Mouse (Mus musculus) inflammation-experienced regulatory T-cells, adult 6 months (primary cell): ENCODE data around the gene Wdr82. TPM values are rescaled to one million over a fixed set of nuclear protein-coding genes. Genes with fewer than 3 reads are reported as not detected.
"Not testable (repeated sequence)": the region's sequence is repeated elsewhere in the genome, so short reads cannot be mapped to it uniquely, and the experiment has no call there.

Experiments used
- ATAC-seq: one replicate; pipeline ENCODE4 v1.8.0; 2017
- polyA plus RNA-seq, 3 experiments: library from polyadenylated mRNA; unstranded; fragments of 100-300 nt; shearing (Covaris generic); gene quantifications; one replicate each; pipeline ENCODE4 v1.2.1; 2017

The Wdr82 gene
- polyA plus RNA-seq, 3 experiments from 2014 or later, result 28.3 to 48.5 (median 39.8) TPM

DNA sequence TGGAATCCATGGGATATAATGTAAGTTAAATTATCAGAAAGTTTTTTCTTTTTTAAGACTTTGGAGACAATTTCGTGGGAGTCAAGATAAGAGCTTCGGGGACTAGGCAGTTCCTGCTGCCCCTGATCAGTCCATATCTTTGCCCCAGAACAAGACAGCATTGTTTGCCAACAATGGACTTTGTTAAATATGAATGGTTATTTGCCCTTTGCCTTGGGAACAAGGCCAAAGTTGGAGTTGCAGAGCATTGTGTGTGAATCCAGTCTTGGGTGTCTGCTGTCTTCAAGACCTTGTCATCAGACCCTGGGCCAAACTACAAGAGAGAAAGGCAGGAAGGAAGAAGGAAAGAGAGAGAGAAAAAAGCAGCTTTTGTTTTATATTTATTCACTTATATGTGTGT, 4.0 kb upstream of the Wdr82 start:
- ATAC-seq, result no peak

DNA sequence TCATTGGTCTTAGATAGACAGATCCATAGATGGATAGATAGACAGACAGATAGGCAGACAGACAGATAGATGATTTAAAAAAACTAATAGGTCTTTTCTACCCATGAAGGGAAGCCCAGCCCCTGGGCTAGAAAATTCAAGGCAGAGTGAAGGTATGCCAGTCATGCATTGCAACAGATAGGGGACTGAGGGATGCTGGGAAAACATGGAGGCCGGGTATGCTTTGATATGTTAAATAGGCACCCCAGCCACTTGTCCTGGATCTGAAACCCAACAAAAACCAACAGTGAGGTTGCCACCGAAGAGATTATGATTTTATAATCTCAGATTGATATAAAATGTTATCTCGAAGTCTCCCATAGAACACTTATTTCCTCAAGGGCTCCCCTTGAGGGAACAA, 3.5 kb upstream of the Wdr82 start:
- ATAC-seq, result no peak

DNA sequence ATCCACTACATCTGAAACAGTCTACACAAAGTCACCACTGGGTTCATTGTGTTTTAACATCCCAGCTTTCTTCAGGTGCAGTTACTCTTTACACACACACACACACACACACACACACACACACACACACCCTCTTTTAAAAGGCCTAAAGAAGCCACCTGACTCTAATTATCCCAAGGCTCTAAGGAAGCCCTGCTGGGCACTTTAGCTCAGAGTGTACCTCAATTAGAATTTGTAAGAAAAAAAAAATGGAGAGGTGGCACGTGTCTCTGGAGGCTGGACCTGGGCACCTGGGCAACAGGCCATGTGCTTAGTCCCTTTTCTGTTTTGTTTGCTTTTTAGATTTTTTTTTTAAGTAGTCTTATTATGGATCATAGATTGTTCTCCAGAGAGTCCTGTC, 3.0 kb upstream of the Wdr82 start:
- no peak for ATAC-seq

DNA sequence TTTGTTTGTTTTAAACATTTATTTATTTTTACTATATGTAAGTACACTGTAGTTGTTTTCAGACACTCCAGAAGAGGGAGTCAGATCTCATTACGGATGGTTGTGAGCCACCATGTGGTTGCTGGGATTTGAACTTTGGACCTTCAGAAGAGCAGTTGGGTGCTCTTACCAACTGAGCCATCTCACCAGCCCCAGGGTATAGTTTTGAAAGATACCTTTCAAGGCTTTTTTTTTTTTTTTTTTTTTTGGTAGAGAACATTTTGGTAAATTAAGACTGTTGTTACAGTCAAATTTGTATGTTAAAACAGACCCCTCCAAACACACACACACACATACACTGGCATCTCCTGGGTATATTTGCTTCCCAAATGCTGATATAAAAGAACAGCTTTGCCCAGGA, 1.7 kb upstream of the Wdr82 start:
- not testable (repeated sequence) for ATAC-seq

DNA sequence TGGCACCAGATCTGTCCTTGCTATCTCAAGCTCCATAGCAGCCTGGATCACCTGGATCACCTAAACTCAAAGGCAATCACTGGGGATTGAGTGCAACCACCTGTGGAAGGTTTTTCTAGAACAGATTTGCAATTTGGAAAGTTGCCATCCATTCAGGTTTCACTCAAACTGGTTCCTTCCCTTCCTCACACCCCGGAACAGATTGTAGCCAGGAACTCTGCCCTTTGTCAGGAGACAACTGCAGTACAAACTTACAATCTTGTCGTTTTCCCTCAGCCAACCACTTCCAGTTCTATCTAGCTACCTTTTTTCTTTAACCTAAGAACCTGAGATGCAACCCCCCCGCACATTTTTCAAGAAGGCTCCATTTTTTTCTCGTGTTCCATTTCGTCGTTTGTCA, 811 bp upstream of the Wdr82 start:
- no peak for ATAC-seq

DNA sequence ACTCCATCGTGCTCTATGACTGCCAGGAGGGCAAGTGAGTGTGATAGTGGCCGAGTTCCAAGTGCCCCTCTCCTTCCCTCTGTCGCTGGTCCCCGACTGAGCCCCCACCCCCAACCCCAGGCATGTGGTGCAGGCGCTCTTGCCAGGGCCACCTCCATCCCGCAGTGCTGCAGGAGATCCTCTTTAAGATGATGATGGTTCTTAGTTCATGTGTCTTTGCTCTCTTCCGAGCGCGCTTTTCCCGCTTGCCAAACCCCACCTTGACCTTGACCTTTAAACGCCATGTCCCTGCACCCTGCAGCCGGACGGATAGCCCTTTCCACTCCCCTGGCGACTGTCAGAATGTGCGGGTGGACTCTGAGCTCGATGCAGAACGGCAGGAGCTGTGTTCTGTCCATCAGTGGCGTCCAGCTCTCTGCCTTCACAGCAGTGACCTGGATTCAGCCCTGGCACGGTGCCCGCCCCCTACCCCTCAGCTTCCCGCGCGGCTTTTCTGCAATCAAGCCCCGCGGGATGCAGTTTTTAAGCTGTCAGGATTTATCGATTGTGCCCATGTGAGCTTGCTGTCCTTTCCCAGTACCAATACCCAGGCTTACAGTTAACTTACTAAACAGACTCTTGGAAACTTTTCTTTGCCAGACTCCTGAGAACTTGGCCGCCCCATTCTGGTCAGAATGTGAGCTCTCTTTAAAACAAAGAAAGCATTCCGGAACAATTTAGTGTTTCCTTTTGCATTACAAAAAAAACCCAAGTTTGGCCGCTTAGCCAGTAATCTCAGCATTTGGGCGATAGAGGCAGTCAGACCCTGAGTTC, 824 bp downstream of the Wdr82 start:
- ATAC-seq, result no peak

DNA sequence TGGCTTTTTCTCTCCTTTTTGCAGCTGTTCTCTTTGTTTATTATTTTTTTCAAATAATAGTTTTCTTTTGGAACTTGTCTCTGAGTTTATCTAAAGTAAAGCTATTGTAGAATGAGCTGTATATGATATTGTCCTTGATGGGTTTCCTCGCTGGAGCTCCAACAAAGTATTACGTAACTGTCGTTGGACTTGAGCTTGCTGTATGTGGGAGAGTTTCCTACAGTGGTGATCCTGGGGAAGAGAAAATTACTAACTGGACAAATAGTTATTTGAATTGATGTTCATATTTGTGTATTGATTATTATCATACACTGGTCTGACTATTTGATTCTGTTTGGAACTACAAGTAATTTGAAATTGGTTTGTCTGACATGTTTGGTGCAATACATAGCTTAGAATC, 1.8 kb downstream of the Wdr82 start:
- ATAC-seq, result no peak

DNA sequence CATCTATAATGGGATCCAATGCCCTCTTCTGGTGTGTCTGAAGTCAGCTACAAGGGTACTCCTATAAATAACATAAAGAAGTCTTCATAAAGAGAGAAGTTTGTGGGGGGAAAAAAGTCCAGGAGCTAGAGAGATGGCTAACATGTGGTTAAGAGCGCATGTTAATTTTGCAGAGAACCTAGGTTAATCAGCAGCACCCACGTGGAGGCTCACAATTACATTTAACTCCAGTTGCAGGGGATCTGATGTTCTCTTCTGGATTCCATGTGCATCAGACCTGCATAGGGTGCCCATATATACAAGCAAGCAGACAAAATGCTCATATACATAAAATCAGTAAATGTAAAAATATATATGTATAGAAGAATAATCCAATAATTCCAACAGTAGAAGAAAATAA, 2.6 kb downstream of the Wdr82 start:
- ATAC-seq, result no peak

DNA sequence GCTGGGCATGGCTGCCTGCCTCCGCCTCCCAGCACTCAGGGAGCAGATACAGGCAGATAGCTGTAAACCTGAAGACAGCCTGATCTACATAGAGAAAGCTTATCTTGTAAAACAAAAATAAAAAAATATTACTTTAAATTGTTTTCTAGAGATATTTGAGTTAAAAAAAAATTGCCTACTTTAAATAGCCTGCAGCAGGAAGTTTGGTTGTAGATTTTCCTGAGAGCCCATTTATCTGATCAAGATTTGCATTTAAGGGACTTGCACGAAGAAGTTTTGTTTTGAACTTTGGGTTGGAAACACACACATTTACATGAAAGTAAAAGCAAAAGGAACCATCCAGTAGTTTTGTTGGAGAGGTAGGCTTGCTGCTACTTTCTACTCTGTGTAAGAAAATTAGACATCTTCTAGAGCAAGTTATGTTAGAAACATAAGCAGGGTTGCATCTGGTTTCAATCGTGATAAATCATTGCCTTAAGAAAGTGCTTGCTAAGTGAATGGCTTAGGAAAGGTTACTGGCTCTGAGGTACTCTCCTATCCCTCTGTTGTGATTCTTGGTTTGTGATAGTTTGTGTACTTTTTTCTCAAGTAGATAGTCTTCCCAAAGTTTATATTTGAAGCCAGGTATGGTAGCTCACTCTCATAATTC, 4.9 kb downstream of the Wdr82 start:
- ATAC-seq, result peak; percentile 13

DNA sequence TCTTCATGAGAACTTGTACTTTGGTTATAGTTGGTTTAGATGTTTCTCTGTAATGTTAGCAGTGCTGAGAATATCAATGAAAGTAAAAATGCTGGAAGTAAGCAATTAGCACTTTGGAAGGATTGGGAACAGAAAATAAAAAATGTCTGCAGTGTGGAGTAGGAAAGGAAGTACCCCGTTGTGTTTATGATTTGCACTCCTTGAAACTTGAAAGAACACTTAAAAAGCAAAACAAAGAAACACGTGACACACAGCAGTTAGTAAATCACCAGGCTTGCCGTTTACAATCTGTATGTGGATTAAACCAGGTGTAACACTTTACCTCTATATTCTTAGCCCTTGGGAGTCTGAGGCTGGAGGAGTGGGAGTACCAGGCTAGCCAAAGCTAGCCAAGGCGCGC, 6.0 kb downstream of the Wdr82 start:
- no peak for ATAC-seq

DNA sequence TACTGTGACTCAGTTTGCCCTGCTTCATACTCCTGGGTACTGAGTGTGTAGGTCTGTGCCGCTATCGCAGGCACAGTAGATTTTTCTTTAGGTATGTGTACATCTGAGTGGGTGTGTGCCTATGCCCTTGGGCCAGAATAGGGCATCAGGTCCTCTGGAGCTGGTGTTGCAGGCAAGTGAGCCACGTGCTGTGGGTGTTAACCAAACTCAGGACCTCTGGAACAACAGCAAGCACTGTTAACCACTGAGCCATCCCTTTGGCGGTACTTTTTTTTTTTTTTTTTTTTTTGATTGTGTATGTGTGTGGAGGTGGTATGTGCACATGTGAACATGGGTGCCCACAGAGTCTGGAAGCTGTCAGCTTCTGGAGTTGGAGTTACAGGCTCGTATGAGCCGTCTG, 7.1 kb downstream of the Wdr82 start:
- no peak for ATAC-seq

DNA sequence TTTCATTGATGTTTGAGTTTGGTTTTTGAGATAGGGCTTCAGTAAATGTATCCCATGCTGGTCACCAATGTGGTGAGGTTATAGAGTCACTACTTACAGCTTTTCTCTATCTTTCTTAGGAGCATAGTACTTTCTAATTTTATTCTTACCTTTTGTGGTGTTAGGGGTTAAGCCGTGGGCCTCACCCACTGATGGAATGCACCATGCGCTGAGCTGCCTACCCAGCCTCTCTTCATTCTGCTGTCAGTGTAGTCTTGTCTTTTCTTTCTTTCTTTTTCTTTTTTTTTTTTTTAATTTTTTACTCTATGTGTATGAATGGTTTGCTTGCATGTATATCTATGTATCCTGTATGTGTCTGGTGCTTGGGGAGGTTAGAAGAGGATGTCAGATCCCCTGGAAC, 8.7 kb downstream of the Wdr82 start:
- no peak for ATAC-seq

DNA sequence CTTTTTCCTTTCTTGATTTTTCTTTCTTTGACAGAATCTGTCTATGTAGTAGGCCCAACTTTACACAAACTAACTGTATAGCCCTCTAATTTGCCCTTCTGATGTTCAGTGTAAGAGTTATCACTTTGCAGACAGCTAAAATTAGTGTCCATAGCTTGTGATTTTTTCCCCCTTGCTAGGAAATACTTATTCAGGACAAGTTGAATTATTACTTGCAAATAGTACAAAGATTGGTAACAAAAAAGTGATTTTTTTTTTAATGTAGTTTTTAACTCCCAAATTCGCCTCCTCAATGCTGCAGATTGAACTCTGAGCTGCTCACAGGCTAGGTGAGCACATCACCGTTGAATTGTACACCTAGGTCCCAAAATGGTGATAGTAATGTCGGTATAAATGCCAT, 9.2 kb downstream of the Wdr82 start:
- ATAC-seq, result no peak

DNA sequence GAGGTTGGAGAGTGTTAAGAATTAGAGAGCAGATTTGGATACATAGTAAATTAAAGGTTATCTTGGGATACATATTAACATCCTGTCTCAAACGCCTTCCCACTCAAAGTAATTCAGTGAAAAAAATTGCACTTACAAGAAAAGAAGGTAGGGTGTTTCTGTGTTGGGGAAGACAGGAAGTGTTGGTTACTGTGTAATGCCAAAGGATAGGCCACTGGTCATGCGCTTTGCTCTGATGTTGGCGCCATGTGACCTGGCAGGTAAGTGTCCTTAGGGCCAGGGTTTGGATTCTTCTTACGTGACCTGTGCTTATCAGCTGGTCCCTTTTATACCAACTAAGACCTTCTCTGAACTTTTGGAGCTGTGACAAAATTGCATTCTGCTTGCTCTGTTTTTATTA, 11.4 kb downstream of the Wdr82 start:
- ATAC-seq, result peak; percentile 44

DNA sequence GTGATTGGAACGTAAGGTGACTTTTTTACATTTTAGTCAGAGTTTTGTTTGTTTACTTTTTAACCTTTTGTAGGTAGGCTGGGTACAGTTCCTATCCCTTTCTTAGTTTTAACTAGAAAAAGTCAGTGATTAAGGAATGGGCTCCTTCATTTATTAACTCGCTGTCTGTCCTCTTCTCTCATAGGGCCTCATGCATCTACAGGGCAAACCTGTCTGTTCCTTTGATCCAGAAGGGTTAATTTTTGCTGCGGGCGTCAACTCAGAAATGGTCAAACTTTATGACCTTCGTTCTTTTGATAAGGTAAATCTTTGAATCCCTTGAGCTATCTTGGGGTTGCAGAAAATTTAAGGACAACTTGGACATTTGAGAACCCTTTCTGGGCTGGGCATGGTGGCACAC, 13.3 kb downstream of the Wdr82 start:
- ATAC-seq, result no peak

DNA sequence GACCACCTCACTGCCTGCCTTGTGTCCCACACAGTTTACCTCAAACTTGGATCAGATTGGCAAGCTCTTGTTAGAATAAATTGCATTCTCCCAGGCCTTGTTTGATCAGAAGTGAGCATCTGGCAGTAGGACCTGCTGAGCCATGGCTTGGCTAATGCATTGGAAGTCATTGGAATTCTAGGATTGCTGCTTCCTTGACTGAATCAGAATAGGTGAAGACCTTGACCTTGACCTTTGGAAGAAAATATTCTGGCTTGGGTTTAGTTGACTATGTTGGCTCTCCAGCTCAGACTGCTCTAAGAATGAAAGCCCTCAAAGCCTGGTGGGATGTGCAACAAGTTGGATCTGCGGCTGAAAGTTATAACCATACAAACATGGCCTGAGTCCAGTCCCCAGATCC, 20.6 kb downstream of the Wdr82 start:
- ATAC-seq, result no peak

DNA sequence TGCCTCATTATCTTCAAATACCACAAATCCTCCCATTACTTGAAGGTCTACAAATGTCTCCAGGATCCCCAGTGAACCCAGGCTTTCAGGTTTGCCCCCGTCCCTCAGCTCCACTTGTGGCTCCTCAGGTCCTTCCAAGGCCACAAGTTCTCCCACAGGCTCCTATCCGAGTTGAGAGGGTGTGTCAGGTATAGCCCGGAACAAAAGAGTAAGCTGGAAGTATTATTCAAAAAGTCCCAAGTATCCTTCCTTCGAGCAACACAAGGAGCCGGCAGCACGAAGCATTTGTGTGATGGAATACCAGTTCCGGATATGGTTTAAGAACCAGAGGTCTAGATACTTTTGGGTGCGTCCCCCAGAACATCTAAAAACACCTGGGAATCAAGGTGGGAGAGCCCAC, 21.3 kb downstream of the Wdr82 start:
- no peak for ATAC-seq

DNA sequence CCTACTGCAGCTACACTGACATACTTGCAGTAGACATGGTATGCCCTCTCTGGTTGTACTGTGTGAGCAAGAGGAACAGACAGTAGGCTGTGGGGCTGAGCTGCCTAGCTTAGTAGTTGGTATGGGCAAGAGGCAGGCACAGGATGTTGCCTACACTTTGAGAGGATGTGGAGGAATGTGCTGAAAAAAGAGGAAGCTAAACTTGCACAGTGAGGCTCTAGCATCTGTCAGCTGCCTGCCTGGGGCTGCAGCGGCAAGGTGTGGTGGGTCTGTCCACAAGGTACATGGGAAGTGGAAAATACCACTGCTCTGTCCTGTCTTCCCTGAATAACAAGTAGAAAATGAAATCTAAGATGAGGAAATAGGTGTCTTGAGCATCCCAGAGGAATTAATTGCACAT, 22.3 kb downstream of the Wdr82 start:
- ATAC-seq, result peak; percentile 67

DNA sequence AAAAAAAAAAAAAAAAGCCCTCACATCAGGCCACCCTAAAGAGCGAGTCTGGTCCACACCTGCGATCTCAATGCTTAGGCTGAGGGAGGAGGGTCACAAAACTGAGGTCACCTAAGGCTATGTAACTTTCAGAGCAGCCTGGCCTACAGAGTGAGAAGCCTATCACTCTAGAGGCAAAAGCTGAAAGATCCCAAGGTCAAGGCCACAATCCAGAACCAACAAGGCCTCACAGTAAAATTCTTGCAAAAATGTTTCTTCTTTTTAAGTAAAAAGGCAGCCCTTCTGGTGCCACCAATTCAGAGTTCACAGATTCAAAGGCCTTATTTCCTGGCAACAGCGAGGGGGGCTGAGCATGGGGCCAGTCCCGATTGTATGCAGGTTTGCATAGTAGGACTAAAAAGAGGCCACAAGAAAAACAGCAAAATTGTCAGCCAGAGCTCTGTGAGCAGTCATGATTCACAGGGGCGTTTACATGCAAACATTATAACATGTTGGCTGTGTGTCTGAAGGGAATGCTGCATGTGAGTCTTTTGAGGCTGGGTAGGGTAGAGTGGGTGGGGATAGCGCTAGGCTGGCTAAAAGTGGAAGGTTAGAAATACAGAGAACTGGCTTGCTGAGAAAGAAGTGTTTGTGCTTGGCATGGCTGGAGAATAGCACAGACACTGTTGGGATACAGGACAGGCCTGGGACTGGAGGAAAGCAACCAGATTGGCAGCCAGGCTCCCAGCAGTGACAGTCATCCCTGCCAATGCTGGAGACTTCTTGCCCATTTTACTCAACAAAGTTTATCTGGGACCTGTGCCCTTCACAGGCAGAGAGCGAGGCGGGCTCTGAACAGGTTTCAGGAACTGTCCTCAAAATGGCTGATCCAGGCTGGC, 23.4 kb downstream of the Wdr82 start:
- peak; percentile 16 for ATAC-seq

DNA sequence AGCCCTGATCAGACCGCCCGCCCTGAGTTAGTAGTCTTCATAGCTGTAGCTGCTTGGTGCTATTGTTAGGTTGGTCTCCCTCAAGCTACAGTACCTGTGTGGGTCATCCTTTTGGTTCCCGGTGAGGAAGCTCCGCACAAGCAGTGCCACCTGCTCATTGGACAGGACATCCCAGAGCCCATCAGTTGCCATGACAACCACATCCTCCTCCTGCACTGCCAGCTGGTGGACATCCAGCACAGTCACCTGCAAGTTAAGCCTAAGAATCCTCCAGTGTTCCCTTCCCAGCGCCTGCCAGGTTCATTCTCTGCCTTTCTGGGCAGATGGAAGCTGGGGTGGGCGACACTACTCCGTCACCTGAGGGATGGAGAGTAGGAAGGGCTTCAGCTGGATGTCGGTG, 25.0 kb downstream of the Wdr82 start:
- no peak for ATAC-seq

DNA sequence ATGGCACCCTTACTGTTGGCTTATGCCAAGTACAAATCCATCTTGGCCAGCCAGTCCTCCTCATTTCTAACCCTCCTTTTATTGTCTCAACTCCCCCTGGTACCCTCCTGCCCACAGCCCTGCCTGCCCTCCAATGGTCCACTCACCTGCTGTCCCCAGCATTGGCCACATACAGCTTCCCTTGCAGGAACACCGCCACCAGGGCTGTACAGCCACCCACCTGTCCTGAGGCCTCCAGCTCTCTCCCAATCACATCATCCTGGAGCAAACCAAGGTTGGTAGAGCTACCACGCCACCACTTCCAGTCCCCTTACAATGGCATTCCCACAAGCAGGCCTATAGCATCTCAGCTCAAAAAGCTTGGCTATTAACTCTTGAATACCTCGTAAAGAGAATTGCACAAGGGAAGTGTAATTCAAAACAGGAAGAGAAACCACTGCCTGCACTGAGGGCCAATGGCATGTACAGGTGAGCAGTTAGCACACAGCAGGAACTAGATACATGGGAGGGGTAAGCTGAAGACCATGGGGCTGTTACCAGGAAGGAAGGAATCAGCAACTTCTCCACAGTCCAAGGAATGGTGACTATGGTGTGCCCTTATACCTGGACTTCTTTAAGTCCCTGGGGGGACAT, 26.5 kb downstream of the Wdr82 start:
- ATAC-seq, result peak; percentile 36

DNA sequence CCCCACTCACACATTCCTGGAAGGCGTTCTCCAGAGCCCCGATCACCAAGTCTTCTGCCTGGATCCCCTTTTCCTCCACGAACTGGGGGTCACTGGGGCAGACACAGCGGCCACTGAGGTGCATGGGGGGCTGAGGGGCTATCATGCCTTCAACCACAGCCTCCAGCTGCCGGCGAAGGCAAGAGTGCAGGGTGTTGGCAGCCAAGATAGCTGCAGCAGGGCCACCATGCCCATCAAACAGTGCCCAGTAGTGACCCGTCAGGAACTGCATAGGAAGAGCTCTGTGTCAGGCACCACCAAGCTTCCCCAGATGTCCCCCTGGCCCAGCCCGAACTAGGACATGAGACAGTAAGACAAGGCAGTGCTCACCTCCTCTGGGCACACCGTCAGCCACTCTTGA, 27.0 kb downstream of the Wdr82 start:
- no peak for ATAC-seq

DNA sequence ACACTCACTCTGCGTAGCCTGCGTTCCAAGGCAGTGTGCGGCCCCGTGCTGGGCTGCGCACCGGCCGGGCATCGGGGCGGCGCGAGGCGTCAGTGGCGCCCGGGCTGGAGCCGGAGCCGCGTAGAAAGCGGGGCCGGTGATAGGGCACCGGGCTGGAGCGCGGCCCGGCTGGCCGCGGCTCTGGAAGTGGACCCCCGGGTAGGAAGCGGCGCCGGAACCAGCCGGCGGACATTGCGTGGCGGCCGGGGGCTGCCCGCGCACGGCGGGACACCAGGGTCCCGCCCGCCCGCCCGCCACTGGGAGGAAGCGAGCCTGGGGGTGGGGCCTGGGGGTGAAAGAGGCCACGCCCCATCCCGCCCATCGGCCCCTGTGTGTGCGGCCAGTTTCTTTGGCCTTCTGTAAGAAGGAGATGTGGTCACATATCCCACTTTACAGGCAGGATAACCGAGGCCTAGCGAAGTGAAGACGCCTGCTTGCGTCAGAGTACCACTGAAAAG, 28.3 kb downstream of the Wdr82 start:
- peak; percentile 13 for ATAC-seq
